Mouse (Mus musculus) common myeloid progenitor, adult 5-6 weeks (primary cell): ENCODE results near the gene Map2k6. TPM values are rescaled to one million over a fixed set of nuclear protein-coding genes. Genes with fewer than 3 reads are reported as not detected.

Source experiments
- ATAC-seq: replicated peaks from 2 replicates; pipeline ENCODE4 v1.8.0; 2016; ENCODE audit warnings: low read depth, mild to moderate bottlenecking, moderate TSS enrichment, inconsistent platforms; ENCODE audit not compliant: poor library complexity, severe bottlenecking
- total RNA-seq: library from RNA; stranded (forward); fragments of 200-1000, 187-1606 nt; gene quantifications from 2 replicates; pipeline ENCODE4 v1.2.3, GENCODE M21; 2017

Gene Map2k6
- total RNA-seq, 1 experiment from 2014 or later = 19.9 TPM

- peak; percentile 85 for ATAC-seq
These were observed 138.7 kb downstream of the Map2k6 start for GRCm38 (mm10) chr11:110537602-110538001.

GRCm38 (mm10) chr11:110538206-110538605, 139.3 kb downstream of the Map2k6 start:
- peak; percentile 87 for ATAC-seq

- no peak for ATAC-seq
These were observed 143.0 kb downstream of the Map2k6 start for GRCm38 (mm10) chr11:110541933-110542332.

- no peak for ATAC-seq
These were observed 145.7 kb downstream of the Map2k6 start for GRCm38 (mm10) chr11:110544419-110545210.

GRCm38 (mm10) chr11:110545416-110545815, 146.5 kb downstream of the Map2k6 start:
- ATAC-seq = no peak

- ATAC-seq = no peak
These were observed 152.6 kb downstream of the Map2k6 start for GRCm38 (mm10) chr11:110551471-110551967.

- peak; percentile 60 for ATAC-seq
These were observed 163.6 kb downstream of the Map2k6 start for GRCm38 (mm10) chr11:110562320-110563081.

GRCm38 (mm10) chr11:110563272-110563671, 164.3 kb downstream of the Map2k6 start:
- ATAC-seq = peak; percentile 68

- no peak for ATAC-seq
These were observed 164.9 kb downstream of the Map2k6 start for GRCm38 (mm10) chr11:110563801-110564200.

GRCm38 (mm10) chr11:110566307-110566706, 167.4 kb downstream of the Map2k6 start:
- ATAC-seq = no peak

GRCm38 (mm10) chr11:110572548-110572947, 173.6 kb downstream of the Map2k6 start:
- peak; percentile 68; the same call in 1 of the 2 replicates for ATAC-seq

Other genes with a start within 250 kb of the Map2k6 start
- gene Abca9, start 230.9 kb upstream of the Map2k6 start, total RNA-seq = 2.2 and 2.5 TPM in 2 replicates
- 0.05 and 0.39 TPM in 2 replicates for gene Abca6, start 147.3 kb upstream of the Map2k6 start, total RNA-seq
- gene Abca5, start 61.4 kb upstream of the Map2k6 start, total RNA-seq = 0.49 and 2.7 TPM in 2 replicates